Mouse (Mus musculus): ENCODE results near the gene Tbx2. TPM values are rescaled to one million over a fixed set of nuclear protein-coding genes. Genes with fewer than 3 reads are reported as not detected.

The Tbx2 gene
- total and polyA plus RNA-seq, 3 experiments: 0.17 TPM; not detected in 2

DNA sequence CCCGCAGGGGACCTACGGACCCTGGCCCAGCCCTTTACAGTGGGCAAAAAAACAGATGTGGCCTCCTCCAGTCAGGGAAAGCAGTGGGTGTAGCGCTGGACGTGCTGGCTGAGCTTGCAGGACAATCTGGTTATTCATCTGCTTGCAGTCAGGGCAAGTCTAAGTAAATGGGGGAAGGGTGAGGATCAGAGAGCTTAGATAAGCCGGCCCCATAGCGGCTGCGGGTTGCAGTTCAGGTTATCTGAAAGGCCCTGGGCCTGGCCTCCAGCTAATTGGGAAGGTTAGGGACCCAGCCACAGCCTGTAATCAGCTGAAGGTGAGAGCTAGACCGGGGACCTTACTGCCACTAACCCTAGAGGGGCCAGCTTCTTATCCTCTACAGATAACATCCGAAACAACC lies 5.0 kb upstream of the Tbx2 start:
- Histone ChIP-seq H3K4me1 (ENCODE audit: control insufficient read depth in 1 of 2, insufficient read depth in 2 of 2) (peaks cover 0 to 14% of the 10 kb centered on the region in 2 experiments; a peak in 2 of 4 replicates), H3K27me3 (replicated peaks) (no peaks in the 10 kb centered on the region), H3K9ac (ENCODE audit: insufficient read depth, low read depth) (no peak overlapping the region), H3K9me3 (replicated peaks; ENCODE audit: low read length) (peaks cover 21% of the 10 kb centered on the region), H3K4me3 (replicated peaks in 1 of 3; ENCODE audit: low read depth in 2 of 3, low read length in 2 of 3, poor library complexity in 1 of 3) (no peak overlapping the region), H3K4me2 (ENCODE audit: insufficient read depth, low read depth, poor library complexity, severe bottlenecking) (no peak overlapping the region), H3K27ac (ENCODE audit: insufficient read depth, low read depth) (no peak overlapping the region), H3K36me3 (replicated peaks in 1 of 2; ENCODE audit: control insufficient read depth in 1 of 2, insufficient read depth in 1 of 2, low read length in 1 of 2) (no peaks in the 10 kb centered on the region), H3K79me2 (replicated peaks; ENCODE audit: control insufficient read depth, extremely low read depth, insufficient read depth, poor library complexity, severe bottlenecking) (no peaks in the 10 kb centered on the region)
- in situ Hi-C loops (cut with MboI; ENCODE audit: low pct_ligation_motif_present, low pct_unique_long_range_greater_than_20kb, low sequenced_read_pairs) (loop anchor here (10.0 kb wide), 1 partner anchor 303 kb away; no protein-coding TSS in a partner anchor), dilution Hi-C loops (cut with MboI; ENCODE audit: extremely low pct_ligation_motif_present, extremely low pct_unique_long_range_greater_than_20kb, low sequenced_read_pairs) (no loop called here)
- no peak for DNase-seq (ENCODE audit: extremely low read depth)
- TF ChIP-seq MEF2A (IDR thresholded peaks at IDR 0.05; ENCODE audit: borderline replicate concordance, low read depth, low read length) (no peak), MAX (IDR thresholded peaks at IDR 0.05; ENCODE audit: low read length) (no peak), NRF1 (IDR thresholded peaks at IDR 0.05; ENCODE audit: low read depth, low read length) (no peak), MAZ (IDR thresholded peaks at IDR 0.05; ENCODE audit: low read depth, low read length) (no peak), UBTF (IDR thresholded peaks at IDR 0.05; ENCODE audit: low read depth, low read length) (no peak), PAX5 (IDR thresholded peaks at IDR 0.05; ENCODE audit: low read length) (no peak), TCF12 (IDR thresholded peaks at IDR 0.05; ENCODE audit: low read depth, low read length) (no peak), POLR2AphosphoS2 (IDR thresholded peaks at IDR 0.05; ENCODE audit: low read depth, low read length) (no peak), USF2 (conservative IDR thresholded peaks at IDR 0.05; ENCODE audit: low read depth, low read length) (no peak), SIN3A (IDR thresholded peaks at IDR 0.05; ENCODE audit: low read length) (no peak), ZMIZ1 (IDR thresholded peaks at IDR 0.05; ENCODE audit: low read depth, low read length) (no peak), CHD1 (IDR thresholded peaks at IDR 0.05; ENCODE audit: low read depth, low read length) (no peak), JUND (conservative IDR thresholded peaks at IDR 0.05; ENCODE audit: low read depth, low read length) (no peak), ETS1 (conservative IDR thresholded peaks at IDR 0.05; ENCODE audit: low read depth, low read length) (no peak)

DNA sequence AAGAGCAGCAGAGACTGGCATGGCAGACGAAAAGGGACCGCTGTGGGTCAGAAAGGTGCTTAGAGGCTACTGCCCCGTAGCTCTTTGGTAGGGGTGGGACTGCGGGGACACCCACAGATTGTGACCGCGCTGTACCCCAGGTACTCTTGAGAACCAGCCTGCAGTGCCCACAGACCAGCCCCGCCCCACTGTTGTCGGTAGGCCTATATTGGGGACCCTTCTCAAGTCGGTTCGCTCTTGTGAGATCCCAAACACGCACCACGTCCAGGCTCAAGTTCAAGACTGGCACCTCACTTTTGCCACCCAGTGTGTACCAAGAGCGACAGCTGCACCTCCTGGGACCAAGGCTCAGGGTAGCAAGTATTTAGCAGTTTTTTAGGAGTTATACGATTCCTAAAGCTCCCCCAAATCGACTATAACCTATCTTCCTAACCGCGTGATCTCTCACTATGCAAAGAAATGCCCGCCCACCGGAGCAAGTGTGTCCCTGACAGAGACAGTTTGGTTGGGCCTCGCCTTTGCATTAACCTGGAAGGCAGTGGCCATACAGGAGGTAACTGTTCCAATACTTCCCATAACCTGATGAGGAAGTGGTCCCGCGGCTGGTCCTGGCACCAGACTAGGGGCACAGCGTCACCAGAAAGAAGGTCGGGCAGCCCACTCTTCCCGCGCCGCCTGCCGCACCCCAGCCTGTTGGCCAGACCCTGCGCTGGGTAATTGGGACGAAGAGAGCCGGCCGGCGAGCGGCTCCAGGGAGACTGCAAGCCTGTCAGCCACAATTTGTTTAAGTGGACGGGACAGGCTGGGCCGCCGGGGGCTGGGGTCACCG lies 3.4 kb upstream of the Tbx2 start:
- dilution Hi-C loops (cut with MboI; ENCODE audit: extremely low pct_ligation_motif_present, extremely low pct_unique_long_range_greater_than_20kb, low sequenced_read_pairs): no loop called here
- Histone ChIP-seq H3K27ac (ENCODE audit: insufficient read depth, low read depth) (no peak overlapping the region), H3K4me1 (ENCODE audit: control insufficient read depth in 1 of 2, insufficient read depth in 2 of 2) (no peaks in the 10 kb centered on the region), H3K9ac (ENCODE audit: insufficient read depth, low read depth) (no peak overlapping the region), H3K36me3 (replicated peaks in 1 of 2; ENCODE audit: control insufficient read depth in 1 of 2, insufficient read depth in 1 of 2, low read length in 1 of 2) (no peaks in the 10 kb centered on the region), H3K79me2 (replicated peaks; ENCODE audit: control insufficient read depth, extremely low read depth, insufficient read depth, poor library complexity, severe bottlenecking) (no peaks in the 10 kb centered on the region), H3K4me3 (replicated peaks in 1 of 3; ENCODE audit: low read depth in 2 of 3, low read length in 2 of 3, poor library complexity in 1 of 3) (no peak overlapping the region), H3K9me3 (replicated peaks; ENCODE audit: low read length) (peaks cover 28% of the 10 kb centered on the region), H3K4me2 (ENCODE audit: insufficient read depth, low read depth, poor library complexity, severe bottlenecking) (no peak overlapping the region), H3K27me3 (replicated peaks) (no peaks in the 10 kb centered on the region)
- in situ Hi-C loops (cut with MboI; ENCODE audit: low pct_ligation_motif_present, low pct_unique_long_range_greater_than_20kb, low sequenced_read_pairs): loop anchor here (10.0 kb wide), 1 partner anchor 304 kb away; no protein-coding TSS in a partner anchor
- TF ChIP-seq USF1 (IDR thresholded peaks at IDR 0.05; ENCODE audit: low read depth, low read length) (no peak), MEF2A (IDR thresholded peaks at IDR 0.05; ENCODE audit: borderline replicate concordance, low read depth, low read length) (no peak), CHD2 (IDR thresholded peaks at IDR 0.05; ENCODE audit: low read length) (no peak), KAT2A (IDR thresholded peaks at IDR 0.05; ENCODE audit: insufficient replicate concordance, low read length) (no peak), ZMIZ1 (IDR thresholded peaks at IDR 0.05; ENCODE audit: low read depth, low read length) (no peak), MYC (IDR thresholded peaks at IDR 0.05; ENCODE audit: low read depth, low read length) (no peak), ELF1 (IDR thresholded peaks at IDR 0.05; ENCODE audit: low read depth, low read length) (no peak), NRF1 (IDR thresholded peaks at IDR 0.05; ENCODE audit: low read depth, low read length) (no peak), CHD1 (IDR thresholded peaks at IDR 0.05; ENCODE audit: low read depth, low read length) (no peak), CTCF (conservative IDR thresholded peaks at IDR 0.05 in 1 of 2, IDR thresholded peaks at IDR 0.05 in 1 of 2; ENCODE audit: low read depth in 2 of 2, low read length in 2 of 2) (no peak), MAX (IDR thresholded peaks at IDR 0.05; ENCODE audit: low read length) (no peak), ETS1 (conservative IDR thresholded peaks at IDR 0.05; ENCODE audit: low read depth, low read length) (no peak), RAD21 (IDR thresholded peaks at IDR 0.05; ENCODE audit: low read depth, low read length) (no peak), JUND (conservative IDR thresholded peaks at IDR 0.05; ENCODE audit: low read depth, low read length) (no peak), UBTF (IDR thresholded peaks at IDR 0.05; ENCODE audit: low read depth, low read length) (no peak), PAX5 (IDR thresholded peaks at IDR 0.05; ENCODE audit: low read length) (no peak), ZNF384 (IDR thresholded peaks at IDR 0.05; ENCODE audit: low read depth, low read length) (no peak)
- DNase-seq (ENCODE audit: extremely low read depth): no peak
